Mouse (Mus musculus): ENCODE measurements around the gene Git2. TPM values are rescaled to one million over a fixed set of nuclear protein-coding genes. Genes with fewer than 3 reads are reported as not detected.

The Git2 gene
- total and polyA plus RNA-seq, 3 experiments: 104 to 227 (median 201) TPM

DNA sequence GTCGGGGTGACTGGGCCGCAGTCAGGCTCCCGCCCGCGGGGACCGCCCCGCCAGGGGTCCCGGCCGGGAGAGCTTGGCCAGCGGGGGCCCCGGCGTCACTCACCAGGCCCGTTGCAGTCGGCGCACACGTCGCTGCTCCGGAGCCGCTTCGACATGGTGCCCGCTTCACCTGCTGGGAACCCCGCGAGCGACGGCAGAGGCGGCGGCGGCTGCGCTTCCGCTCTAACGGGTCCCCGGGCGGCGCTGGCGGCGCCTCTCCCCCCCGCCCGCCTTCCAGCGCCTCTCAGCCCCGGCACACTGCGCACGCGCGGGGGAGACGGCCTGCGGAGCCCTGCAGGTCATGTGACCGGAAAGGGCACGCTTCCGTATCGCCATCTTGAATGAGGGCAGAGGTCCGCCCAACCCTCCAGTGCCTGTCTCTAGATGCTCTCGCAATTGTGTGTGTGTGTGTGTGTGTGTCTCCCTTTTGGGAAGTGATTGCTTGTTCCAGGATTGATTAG, 2.1 kb downstream of the Git2 start:
- no peaks in the 10 kb centered on the region for H3K27me3 ChIP-seq (ENCODE audit: insufficient read depth, low read length)
- TF ChIP-seq POLR2AphosphoS5 (IDR thresholded peaks at IDR 0.05; ENCODE audit: insufficient replicate concordance, low read depth, low read length): no peak
- TF ChIP-seq TAL1 (conservative IDR thresholded peaks at IDR 0.05; ENCODE audit: low read depth, low read length): no peak
- TF ChIP-seq GATA2 (IDR thresholded peaks at IDR 0.05; ENCODE audit: borderline replicate concordance, low read depth, low read length): no peak
- no peak for TF ChIP-seq GATA1 (IDR thresholded peaks at IDR 0.05; ENCODE audit: borderline replicate concordance, low read length)
- TF ChIP-seq CTCF (IDR thresholded peaks at IDR 0.05; ENCODE audit: low read depth, low read length): no peak
- peaks cover 58% of the 10 kb centered on the region for H3K4me1 ChIP-seq (ENCODE audit: insufficient read depth, low read depth, low read length)
- peak overlapping the region; percentile 98 for H3K4me3 ChIP-seq (ENCODE audit: low read depth, low read length)
- no peaks in the 10 kb centered on the region for H3K9me3 ChIP-seq (replicated peaks)
- peaks cover 47% of the 10 kb centered on the region for H3K36me3 ChIP-seq (replicated peaks)
- DNase-seq (ENCODE audit: low spot score): peak; percentile 96
- peak; percentile 81 for ATAC-seq (ENCODE audit: extremely low read depth, insufficient number of reproducible peaks, low FRiP score, poor library complexity, severe bottlenecking)

DNA sequence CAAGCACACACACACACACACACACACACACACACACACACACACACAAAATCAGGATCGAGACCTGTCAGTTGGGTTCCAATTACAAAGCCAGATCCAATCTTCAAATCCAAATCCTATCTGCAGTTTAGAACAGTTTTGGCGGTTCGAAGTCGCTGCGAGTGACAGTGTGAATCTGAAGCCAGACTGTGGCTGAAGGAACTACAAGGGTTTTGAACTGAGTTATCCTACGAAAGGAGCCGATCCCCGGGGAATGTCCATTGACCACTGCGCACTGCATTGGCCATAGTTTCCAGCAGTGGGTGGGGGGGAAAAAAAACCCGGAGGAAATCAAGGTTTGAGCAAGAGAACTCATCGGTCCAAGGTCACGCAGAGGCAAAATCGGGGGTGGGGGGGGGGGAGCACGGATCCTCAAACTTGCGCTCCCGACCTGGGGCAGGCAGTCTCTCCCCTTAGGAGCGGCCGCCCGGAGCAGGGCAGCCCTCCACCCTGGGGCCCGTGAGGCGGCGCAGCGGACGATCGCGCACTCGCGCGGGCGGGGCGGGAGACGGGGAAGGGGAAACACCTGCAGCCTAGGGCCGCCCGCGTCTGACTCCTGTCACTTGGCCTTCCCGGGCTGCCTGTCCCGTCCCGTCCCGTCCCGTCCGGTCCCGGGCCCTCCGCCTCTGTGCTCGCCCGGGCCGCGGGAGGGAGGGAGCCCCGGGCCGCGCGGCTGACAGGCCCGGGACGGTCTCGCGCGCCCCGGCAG, 2.7 kb downstream of the Git2 start:
- DNase-seq (ENCODE audit: low spot score) (peak; percentile 43), ATAC-seq (ENCODE audit: extremely low read depth, insufficient number of reproducible peaks, low FRiP score, poor library complexity, severe bottlenecking) (no peak)
- Histone ChIP-seq H3K36me3 (replicated peaks) (peaks cover 48% of the 10 kb centered on the region), H3K4me3 (ENCODE audit: low read depth, low read length) (peak overlapping the region; percentile 98), H3K27me3 (ENCODE audit: insufficient read depth, low read length) (no peaks in the 10 kb centered on the region), H3K4me1 (ENCODE audit: insufficient read depth, low read depth, low read length) (peaks cover 58% of the 10 kb centered on the region), H3K9me3 (replicated peaks) (no peaks in the 10 kb centered on the region)
- no peak for TF ChIP-seq GATA2 (IDR thresholded peaks at IDR 0.05; ENCODE audit: borderline replicate concordance, low read depth, low read length)

DNA sequence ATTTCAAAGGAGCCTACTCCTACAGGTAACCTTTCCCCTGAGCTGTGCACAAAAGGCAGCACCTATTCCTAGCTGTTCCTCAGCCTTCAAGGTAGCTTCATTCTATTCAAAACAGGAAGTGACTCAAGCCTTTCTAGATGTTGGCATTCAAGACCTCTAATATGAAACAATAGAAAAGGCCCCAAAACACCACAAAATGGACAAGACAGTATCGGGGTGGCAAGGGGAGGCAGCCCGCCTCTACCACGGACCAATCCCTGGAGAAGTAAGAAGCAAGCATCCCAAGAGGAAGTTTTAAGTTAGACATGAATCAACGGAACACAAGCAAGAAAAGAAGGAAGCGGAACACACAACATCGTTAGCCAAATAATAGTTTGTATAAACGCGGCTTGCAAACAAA, 3.5 kb downstream of the Git2 start:
- TF ChIP-seq GATA2 (IDR thresholded peaks at IDR 0.05; ENCODE audit: borderline replicate concordance, low read depth, low read length) (no peak), CTCF (IDR thresholded peaks at IDR 0.05; ENCODE audit: low read depth, low read length) (no peak), GATA1 (IDR thresholded peaks at IDR 0.05; ENCODE audit: borderline replicate concordance, low read length) (no peak), TAL1 (conservative IDR thresholded peaks at IDR 0.05; ENCODE audit: low read depth, low read length) (no peak), POLR2AphosphoS5 (IDR thresholded peaks at IDR 0.05; ENCODE audit: insufficient replicate concordance, low read depth, low read length) (no peak)
- DNase-seq (ENCODE audit: low spot score): no peak

DNA sequence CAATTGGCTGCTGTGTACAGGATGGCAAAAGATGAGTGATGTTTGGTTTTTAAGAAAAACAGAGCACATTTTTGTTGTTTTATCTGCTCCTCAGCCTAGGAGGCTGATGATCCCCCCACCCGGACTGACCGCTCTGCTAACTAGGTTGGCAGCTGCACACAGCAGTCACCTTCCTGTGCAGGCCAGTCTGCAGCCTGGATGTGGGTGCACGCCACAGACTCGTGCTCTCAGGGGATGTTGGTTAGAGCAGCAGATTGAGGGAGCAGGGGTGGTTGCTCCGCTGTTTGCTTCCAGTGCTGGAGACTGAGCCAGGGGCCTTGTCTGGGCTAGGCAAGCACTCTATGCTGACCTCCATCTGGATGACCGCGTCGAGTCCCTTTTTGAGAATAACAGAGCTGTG, 5.5 kb downstream of the Git2 start:
- Histone ChIP-seq H3K4me1 (ENCODE audit: insufficient read depth, low read depth, low read length) (peaks cover 64% of the 10 kb centered on the region), H3K27me3 (ENCODE audit: insufficient read depth, low read length) (no peaks in the 10 kb centered on the region), H3K4me3 (ENCODE audit: low read depth, low read length) (peak overlapping the region; percentile 22; the same call in 1 of the 2 replicates), H3K36me3 (replicated peaks) (peaks cover 66% of the 10 kb centered on the region), H3K9me3 (replicated peaks) (no peaks in the 10 kb centered on the region)
- no peak for DNase-seq (ENCODE audit: low spot score)
- no peak for TF ChIP-seq TAL1 (conservative IDR thresholded peaks at IDR 0.05; ENCODE audit: low read depth, low read length)
- no peak for TF ChIP-seq CTCF (IDR thresholded peaks at IDR 0.05; ENCODE audit: low read depth, low read length)
- no peak for TF ChIP-seq GATA2 (IDR thresholded peaks at IDR 0.05; ENCODE audit: borderline replicate concordance, low read depth, low read length)
- no peak for TF ChIP-seq POLR2AphosphoS5 (IDR thresholded peaks at IDR 0.05; ENCODE audit: insufficient replicate concordance, low read depth, low read length)
- no peak for TF ChIP-seq GATA1 (IDR thresholded peaks at IDR 0.05; ENCODE audit: borderline replicate concordance, low read length)
- ATAC-seq (ENCODE audit: extremely low read depth, insufficient number of reproducible peaks, low FRiP score, poor library complexity, severe bottlenecking): no peak

More for the DNA sequence above, 3.5 kb downstream of the Git2 start:
- no peak for ATAC-seq (ENCODE audit: extremely low read depth, insufficient number of reproducible peaks, low FRiP score, poor library complexity, severe bottlenecking)
- Histone ChIP-seq H3K9me3 (replicated peaks) (no peaks in the 10 kb centered on the region), H3K36me3 (replicated peaks) (peaks cover 49% of the 10 kb centered on the region), H3K4me3 (ENCODE audit: low read depth, low read length) (peak overlapping the region; percentile 98), H3K4me1 (ENCODE audit: insufficient read depth, low read depth, low read length) (peaks cover 58% of the 10 kb centered on the region), H3K27me3 (ENCODE audit: insufficient read depth, low read length) (no peaks in the 10 kb centered on the region)

DNA sequence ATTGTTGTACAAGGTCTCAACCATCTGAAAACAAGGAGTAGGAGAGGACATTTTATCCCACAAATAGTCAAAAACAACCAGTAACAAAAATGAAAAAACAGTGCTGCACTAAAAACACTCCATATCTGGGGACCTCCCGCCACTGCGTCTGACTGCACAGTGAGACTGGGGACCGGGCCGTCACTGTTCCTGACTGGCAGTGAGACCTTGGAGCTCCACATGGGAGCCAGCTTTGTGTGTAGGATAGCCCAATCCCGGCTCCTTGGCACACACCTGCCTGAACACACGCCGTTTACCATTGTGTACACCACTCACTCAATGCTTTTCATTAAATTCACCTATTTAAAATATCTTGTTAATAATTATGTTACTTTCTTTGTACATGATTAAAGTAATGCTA, 8.1 kb downstream of the Git2 start:
- peaks cover 92% of the 10 kb centered on the region for H3K36me3 ChIP-seq (replicated peaks)
- no peaks in the 10 kb centered on the region for H3K27me3 ChIP-seq (ENCODE audit: insufficient read depth, low read length)
- ATAC-seq (ENCODE audit: extremely low read depth, insufficient number of reproducible peaks, low FRiP score, poor library complexity, severe bottlenecking): no peak
- peaks cover 57% of the 10 kb centered on the region for H3K4me1 ChIP-seq (ENCODE audit: insufficient read depth, low read depth, low read length)
- H3K4me3 ChIP-seq (ENCODE audit: low read depth, low read length): no peak overlapping the region
- no peak for DNase-seq (ENCODE audit: low spot score)
- H3K9me3 ChIP-seq (replicated peaks): no peaks in the 10 kb centered on the region
- TF ChIP-seq CTCF (IDR thresholded peaks at IDR 0.05; ENCODE audit: low read depth, low read length) (no peak), POLR2AphosphoS5 (IDR thresholded peaks at IDR 0.05; ENCODE audit: insufficient replicate concordance, low read depth, low read length) (no peak), GATA2 (IDR thresholded peaks at IDR 0.05; ENCODE audit: borderline replicate concordance, low read depth, low read length) (no peak), GATA1 (IDR thresholded peaks at IDR 0.05; ENCODE audit: borderline replicate concordance, low read length) (no peak), TAL1 (conservative IDR thresholded peaks at IDR 0.05; ENCODE audit: low read depth, low read length) (no peak)

DNA sequence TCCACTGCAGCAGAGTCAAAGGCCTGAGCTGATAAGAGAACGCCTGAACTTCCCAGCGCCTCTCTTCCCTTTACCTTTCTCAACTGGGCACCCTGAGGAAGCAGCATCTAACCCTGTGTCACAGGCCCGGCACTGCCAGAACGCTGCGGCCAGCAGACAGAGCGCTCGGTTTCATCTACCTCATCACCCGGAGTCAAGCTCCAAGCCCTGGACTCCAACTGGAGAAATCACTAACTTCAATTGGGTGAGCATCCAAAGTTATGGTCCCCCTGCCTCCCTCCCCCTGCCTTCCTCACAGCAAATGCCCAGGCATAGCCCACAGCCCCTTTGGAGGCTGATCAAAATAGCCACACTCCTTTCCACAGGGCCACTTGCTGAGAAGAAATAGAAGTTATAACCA, 8.6 kb downstream of the Git2 start:
- Histone ChIP-seq H3K27me3 (ENCODE audit: insufficient read depth, low read length) (no peaks in the 10 kb centered on the region), H3K36me3 (replicated peaks) (peaks cover 97% of the 10 kb centered on the region), H3K4me3 (ENCODE audit: low read depth, low read length) (no peak overlapping the region; the same call in 1 of the 2 replicates), H3K9me3 (replicated peaks) (no peaks in the 10 kb centered on the region), H3K4me1 (ENCODE audit: insufficient read depth, low read depth, low read length) (peaks cover 52% of the 10 kb centered on the region)
- ATAC-seq (ENCODE audit: extremely low read depth, insufficient number of reproducible peaks, low FRiP score, poor library complexity, severe bottlenecking) (no peak), DNase-seq (ENCODE audit: low spot score) (no peak)
- TF ChIP-seq POLR2AphosphoS5 (IDR thresholded peaks at IDR 0.05; ENCODE audit: insufficient replicate concordance, low read depth, low read length) (no peak), GATA1 (IDR thresholded peaks at IDR 0.05; ENCODE audit: borderline replicate concordance, low read length) (no peak), TAL1 (conservative IDR thresholded peaks at IDR 0.05; ENCODE audit: low read depth, low read length) (no peak), CTCF (IDR thresholded peaks at IDR 0.05; ENCODE audit: low read depth, low read length) (no peak), GATA2 (IDR thresholded peaks at IDR 0.05; ENCODE audit: borderline replicate concordance, low read depth, low read length) (no peak)

All from G1E (cell line).